Mouse (Mus musculus) heart, embryonic 11.5 days (tissue): ENCODE measurements around the gene Kras. TPM values are rescaled to one million over a fixed set of nuclear protein-coding genes. Genes with fewer than 3 reads are reported as not detected.
A peak's percentile ranks its signal among the peaks of the same experiment; 100 is the strongest.

Experiments used
- ATAC-seq: fragments of 200-750 bp; cut with Nextera tagmentation; replicated peaks from 2 replicates; pipeline ENCODE4 v1.8.0; 2017; ENCODE audit warnings: moderate library complexity; ENCODE audit not compliant: insufficient number of reproducible peaks, low FRiP score, low TSS enrichment
- H3K27ac ChIP-seq: fragments of 300-500 bp; sonication (generic); 2 replicates; pipeline ENCODE4 v1.5.1; 2014; ENCODE audit warnings: mild to moderate bottlenecking, low read depth, low read length
- H3K27me3 ChIP-seq: fragments of 300-500 bp; sonication (generic); 2 replicates; pipeline ENCODE4 v1.6.1; 2014; ENCODE audit warnings: mild to moderate bottlenecking, low read length, mixed read lengths; ENCODE audit not compliant: control insufficient read depth, insufficient read depth
- H3K36me3 ChIP-seq: fragments of 300-500 bp; sonication (generic); 2 replicates; pipeline ENCODE4 v1.6.1; 2014; ENCODE audit warnings: mild to moderate bottlenecking, low read length, moderate library complexity, mixed read lengths; ENCODE audit not compliant: control insufficient read depth, insufficient read depth
- H3K4me1 ChIP-seq: fragments of 300-500 bp; sonication (generic); 2 replicates; pipeline ENCODE4 v1.6.1; 2014; ENCODE audit warnings: low read length; ENCODE audit not compliant: control insufficient read depth, insufficient read depth
- H3K4me2 ChIP-seq: fragments of 300-500 bp; sonication (generic); 2 replicates; pipeline ENCODE4 v1.6.1; 2014; ENCODE audit warnings: mild to moderate bottlenecking, moderate library complexity
- H3K4me3 ChIP-seq: fragments of 300-500 bp; sonication (generic); 2 replicates; pipeline ENCODE4 v1.5.1; 2014; ENCODE audit warnings: low read depth, low read length
- H3K9ac ChIP-seq: fragments of 300-500 bp; sonication (generic); 2 replicates; pipeline ENCODE4 v1.6.1; 2014; ENCODE audit warnings: mild to moderate bottlenecking, low read depth, low read length, moderate library complexity
- H3K9me3 ChIP-seq: fragments of 300-500 bp; sonication (generic); replicated peaks from 2 replicates; pipeline ENCODE4 v1.6.1; 2016; ENCODE audit warnings: low read length; ENCODE audit not compliant: control insufficient read depth
- whole genome bisulfite sequencing: fragments of 180-500 bp; shearing (Covaris S2); extraction: QIAGEN DNeasy Blood & Tissue Kit; methylation state at CpG from one replicate; pipeline ENCODE4 v1.1.7; 2014; ENCODE audit not compliant: insufficient replicate concordance; 5-methylcytosine and 5-hydroxymethylcytosine counted together
- polyA plus RNA-seq: library from polyadenylated mRNA; unstranded; fragments of >200 nt; fragmentation: Nextera tagmentation; extraction: Ambion mirVana; gene quantifications from 2 replicates; pipeline ENCODE4 v1.2.1, GENCODE M21; 2014

Kras gene
- polyA plus RNA-seq, 1 experiment from 2014 or later, result 69.5 TPM

- 57% methylated on average over 9 of the region's 9 CpGs for WGBS
- ATAC-seq, result no peak
- H3K27me3 ChIP-seq, result peaks cover 53% of the 10 kb centered on the region
These were observed 27.2 kb upstream of the Kras start for GRCm38 (mm10) chr6:145277138-145277763.

GRCm38 (mm10) chr6:145276265-145276780 is 26.3 kb upstream of the Kras start:
- ATAC-seq, result peak; percentile 79
- 3% methylated on average over 17 of the region's 17 CpGs for WGBS
- no peak overlapping the region for H3K27ac ChIP-seq

More at GRCm38 (mm10) chr6:145277138-145277763, 27.2 kb upstream of the Kras start:
- H3K4me1 ChIP-seq, result no peaks in the 10 kb centered on the region
- no peaks in the 10 kb centered on the region for H3K9me3 ChIP-seq
- no peak overlapping the region for H3K27ac ChIP-seq
- H3K4me2 ChIP-seq, result no peak overlapping the region
- H3K9ac ChIP-seq, result no peak overlapping the region
- no peaks in the 10 kb centered on the region for H3K36me3 ChIP-seq
- no peak overlapping the region for H3K4me3 ChIP-seq

GRCm38 (mm10) chr6:145275586-145276219 is 25.7 kb upstream of the Kras start:
- Histone ChIP-seq H3K27me3 (peaks cover 57% of the 10 kb centered on the region), H3K4me2 (peak overlapping the region; percentile 56), H3K4me3 (peak overlapping the region; percentile 20), H3K36me3 (no peaks in the 10 kb centered on the region), H3K9ac (peak overlapping the region; percentile 29; the same call in 1 of the 2 replicates), H3K27ac (no peak overlapping the region), H3K9me3 (no peaks in the 10 kb centered on the region), H3K4me1 (no peaks in the 10 kb centered on the region)
- no peak for ATAC-seq
- WGBS, result 45% methylated on average over 6 of the region's 6 CpGs

More at GRCm38 (mm10) chr6:145276265-145276780, 26.3 kb upstream of the Kras start:
- Histone ChIP-seq H3K4me1 (no peaks in the 10 kb centered on the region), H3K9me3 (no peaks in the 10 kb centered on the region), H3K4me2 (peak overlapping the region; percentile 56), H3K27me3 (peaks cover 59% of the 10 kb centered on the region), H3K36me3 (no peaks in the 10 kb centered on the region), H3K9ac (peak overlapping the region; percentile 29; the same call in 1 of the 2 replicates), H3K4me3 (peak overlapping the region; percentile 20)

GRCm38 (mm10) chr6:145273971-145274620 is 24.1 kb upstream of the Kras start:
- Histone ChIP-seq H3K9ac (no peak overlapping the region), H3K4me2 (no peak overlapping the region), H3K27me3 (peaks cover 48% of the 10 kb centered on the region), H3K4me1 (peaks cover 6% of the 10 kb centered on the region; the same call in 1 of the 2 replicates), H3K36me3 (no peaks in the 10 kb centered on the region), H3K27ac (no peak overlapping the region), H3K4me3 (no peak overlapping the region), H3K9me3 (no peaks in the 10 kb centered on the region)
- WGBS, result 73% methylated on average over 12 of the region's 12 CpGs
- no peak for ATAC-seq

- peaks cover 9% of the 10 kb centered on the region; the same call in 1 of the 2 replicates for H3K4me1 ChIP-seq
- H3K36me3 ChIP-seq, result no peaks in the 10 kb centered on the region
- no peaks in the 10 kb centered on the region for H3K9me3 ChIP-seq
- WGBS, result 60% methylated on average over 10 of the region's 10 CpGs
- H3K27me3 ChIP-seq, result peaks cover 45% of the 10 kb centered on the region
- ATAC-seq, result no peak
- no peak overlapping the region for H3K4me3 ChIP-seq
- no peak overlapping the region for H3K27ac ChIP-seq
- H3K9ac ChIP-seq, result no peak overlapping the region
- no peak overlapping the region for H3K4me2 ChIP-seq
These were observed 22.3 kb upstream of the Kras start for GRCm38 (mm10) chr6:145272142-145272937.

GRCm38 (mm10) chr6:145269313-145269845 is 19.3 kb upstream of the Kras start:
- no peak for ATAC-seq
- Histone ChIP-seq H3K9me3 (no peaks in the 10 kb centered on the region), H3K36me3 (no peaks in the 10 kb centered on the region), H3K9ac (no peak overlapping the region), H3K27me3 (peaks cover 50% of the 10 kb centered on the region), H3K4me2 (no peak overlapping the region), H3K4me3 (no peak overlapping the region), H3K4me1 (peaks cover 9% of the 10 kb centered on the region; the same call in 1 of the 2 replicates), H3K27ac (no peak overlapping the region)
- 62% methylated on average over 4 of the region's 4 CpGs for WGBS

- Histone ChIP-seq H3K27me3 (peaks cover 44% of the 10 kb centered on the region), H3K4me3 (no peak overlapping the region), H3K27ac (no peak overlapping the region), H3K9ac (no peak overlapping the region), H3K36me3 (no peaks in the 10 kb centered on the region), H3K4me2 (no peak overlapping the region), H3K9me3 (no peaks in the 10 kb centered on the region), H3K4me1 (peaks cover 9% of the 10 kb centered on the region; the same call in 1 of the 2 replicates)
- no peak for ATAC-seq
- 61% methylated on average over 6 of the region's 6 CpGs for WGBS
These were observed 17.7 kb upstream of the Kras start for GRCm38 (mm10) chr6:145267692-145268091.

- H3K9ac ChIP-seq, result no peak overlapping the region
- no peak for ATAC-seq
- no peak overlapping the region for H3K4me3 ChIP-seq
- 88% methylated on average over 7 of the region's 7 CpGs for WGBS
- no peak overlapping the region for H3K27ac ChIP-seq
- no peaks in the 10 kb centered on the region for H3K9me3 ChIP-seq
- no peaks in the 10 kb centered on the region for H3K36me3 ChIP-seq
- no peaks in the 10 kb centered on the region for H3K4me1 ChIP-seq
- H3K27me3 ChIP-seq, result peaks cover 44% of the 10 kb centered on the region
- no peak overlapping the region for H3K4me2 ChIP-seq
These were observed 12.3 kb upstream of the Kras start for GRCm38 (mm10) chr6:145262314-145262713.
